Mouse (Mus musculus) forebrain, embryonic 14.5 days (tissue): ENCODE measurements at regions not wholly inside any gene's neighbourhood (a gene's known extent, or its start where the extent isn't known, plus 50 kb on each side); places are given as distances from the start of the nearest gene placed in this dataset.

ENCODE experiments used
- ATAC-seq: fragments of 200-750 bp; cut with Nextera tagmentation; 2 replicates; pipeline ENCODE4 v1.8.0; 2017; ENCODE audit warnings: mild to moderate bottlenecking, moderate library complexity
- DNase-seq: peaks from one replicate; pipeline ENCODE4 v3.0.0-alpha.2; 2015; ENCODE audit warnings: low spot score
- H3K27ac ChIP-seq: fragments of 300-500 bp; sonication (generic); 2 replicates; pipeline ENCODE4 v1.5.1; 2014; ENCODE audit warnings: low read depth, mild to moderate bottlenecking, control low read depth, low read length, moderate library complexity
- H3K27me3 ChIP-seq: fragments of 300-500 bp; sonication (generic); replicated peaks from 2 replicates; pipeline ENCODE4 v1.6.1; 2014; ENCODE audit warnings: low read length, control low read depth, mixed read lengths; ENCODE audit not compliant: control insufficient read depth, insufficient read depth
- H3K36me3 ChIP-seq: fragments of 300-500 bp; sonication (generic); 2 replicates; pipeline ENCODE4 v1.6.1; 2014; ENCODE audit warnings: low read length, control low read depth; ENCODE audit not compliant: control insufficient read depth, insufficient read depth
- H3K4me1 ChIP-seq: fragments of 300-500 bp; sonication (generic); 2 replicates; pipeline ENCODE4 v1.6.1; 2014; ENCODE audit warnings: antibody characterized with exemption, low read length, control low read depth; ENCODE audit not compliant: control insufficient read depth, insufficient read depth
- H3K4me2 ChIP-seq: fragments of 300-500 bp; sonication (generic); 2 replicates; pipeline ENCODE4 v1.6.1; 2014; ENCODE audit warnings: mild to moderate bottlenecking, control low read depth, low read length
- H3K4me3 ChIP-seq: fragments of 300-500 bp; sonication (generic); 2 replicates; pipeline ENCODE4 v1.5.1; 2014; ENCODE audit warnings: low read depth, low read length, control low read depth
- H3K9ac ChIP-seq: fragments of 300-500 bp; sonication (generic); 2 replicates; pipeline ENCODE4 v1.6.1; 2014; ENCODE audit warnings: mild to moderate bottlenecking, low read length, control low read depth, moderate library complexity
- H3K9me3 ChIP-seq: fragments of 300-500 bp; sonication (generic); replicated peaks from 2 replicates; pipeline ENCODE4 v1.6.1; 2016; ENCODE audit warnings: low read length, control low read depth, mixed read lengths; ENCODE audit not compliant: control insufficient read depth
- WGBS: fragments of 180-500 bp; shearing (Covaris S2); extraction: QIAGEN DNeasy Blood & Tissue Kit; methylation state at CpG from one replicate; pipeline ENCODE4 v1.1.7; 2014; 5-methylcytosine and 5-hydroxymethylcytosine counted together

GRCm38 (mm10) chrX:111052943-111053342, 57.3 kb upstream of the Cylc1 start:
- DNase-seq, result peak; percentile 61

More at GRCm38 (mm10) chrX:111052943-111053342, 57.3 kb upstream of the Cylc1 start:
- Histone ChIP-seq H3K9ac (no peak overlapping the region), H3K36me3 (no peaks in the 10 kb centered on the region), H3K27me3 (no peaks in the 10 kb centered on the region), H3K27ac (no peak overlapping the region), H3K9me3 (no peaks in the 10 kb centered on the region), H3K4me3 (no peak overlapping the region), H3K4me2 (no peak overlapping the region), H3K4me1 (no peaks in the 10 kb centered on the region)
- ATAC-seq, result no peak
- 32% methylated on average over 3 of the region's 3 CpGs for WGBS
